Mouse (Mus musculus) erythroblast, adult 5-6 weeks (primary cell): Measurements from ENCODE around the gene A830005F24Rik. TPM values are rescaled to one million over a fixed set of nuclear protein-coding genes. Genes with fewer than 3 reads are reported as not detected.
"Not testable (repeated sequence)": the region's sequence is repeated elsewhere in the genome, so short reads cannot be mapped to it uniquely, and the experiment has no call there.

Experiments
- ATAC-seq: replicated peaks from 2 replicates; pipeline ENCODE4 v1.8.0; 2016; ENCODE audit warnings: moderate number of reproducible peaks, mild to moderate bottlenecking, moderate TSS enrichment, inconsistent platforms; ENCODE audit not compliant: poor library complexity, low FRiP score, severe bottlenecking
- total RNA-seq, 2 experiments: library from RNA; stranded (forward) in 1 of 2; stranded (reverse) in 1 of 2; fragments of 150-400 nt in 1 of 2; fragments of 200-764, 138-1000 nt in 1 of 2; gene quantifications; 2 replicates each; pipeline versions ENCODE4 v1.2.3 to v1.2.4; 2015 to 2017; ENCODE audit warnings: low replicate concordance in 2 of 2

A830005F24Rik gene
- total RNA-seq (2015; ENCODE audit: low replicate concordance) (1.9 TPM in 1 of 2 replicates, not detected in the other), total RNA-seq (2017; ENCODE audit: low replicate concordance) (not detected in 2 replicates)

- peak; percentile 85 for ATAC-seq
Observed at GRCm38 (mm10) chr13:48513003-48513929, at the start of gene A830005F24Rik, which contains the start of gene Zfp169. Gene A830005F24Rik (plus strand): TSS chr13:48513570. Gene Zfp169 (minus strand): TSS chr13:48513451.

- ATAC-seq: no peak
Observed at GRCm38 (mm10) chr13:48464170-48464569, 49.2 kb upstream of the A830005F24Rik start.

GRCm38 (mm10) chr13:48466186-48466585, 47.2 kb upstream of the A830005F24Rik start:
- ATAC-seq: no peak

GRCm38 (mm10) chr13:48468656-48469180, 44.7 kb upstream of the A830005F24Rik start:
- ATAC-seq: no peak

GRCm38 (mm10) chr13:48483606-48484005, 29.8 kb upstream of the A830005F24Rik start:
- ATAC-seq: no peak

- no peak for ATAC-seq
Observed at GRCm38 (mm10) chr13:48490396-48491182, 22.8 kb upstream of the A830005F24Rik start.

GRCm38 (mm10) chr13:48493183-48493582, 20.2 kb upstream of the A830005F24Rik start:
- no peak for ATAC-seq

GRCm38 (mm10) chr13:48497693-48498221, 15.6 kb upstream of the A830005F24Rik start:
- ATAC-seq: no peak; the same call in 1 of the 2 replicates

- no peak for ATAC-seq
Observed at GRCm38 (mm10) chr13:48498676-48499075, 14.7 kb upstream of the A830005F24Rik start.

GRCm38 (mm10) chr13:48502422-48502821, 10.9 kb upstream of the A830005F24Rik start:
- ATAC-seq: no peak

GRCm38 (mm10) chr13:48508661-48509060, 4.7 kb upstream of the A830005F24Rik start:
- ATAC-seq: no peak

- ATAC-seq: no peak
Observed at GRCm38 (mm10) chr13:48515861-48516260, 2.5 kb downstream of the A830005F24Rik start.

- ATAC-seq: not testable (repeated sequence)
Observed at GRCm38 (mm10) chr13:48519122-48519521, 5.8 kb downstream of the A830005F24Rik start.

GRCm38 (mm10) chr13:48525745-48526144, 12.4 kb downstream of the A830005F24Rik start:
- no peak for ATAC-seq

- ATAC-seq: peak; percentile 93
Observed at GRCm38 (mm10) chr13:48528123-48528871, 14.9 kb downstream of the A830005F24Rik start.

- no peak for ATAC-seq
Observed at GRCm38 (mm10) chr13:48529028-48529427, 15.7 kb downstream of the A830005F24Rik start.

- no peak for ATAC-seq
Observed at GRCm38 (mm10) chr13:48530685-48531084, 17.3 kb downstream of the A830005F24Rik start.

GRCm38 (mm10) chr13:48531448-48531847, 18.1 kb downstream of the A830005F24Rik start:
- ATAC-seq: no peak

- ATAC-seq: no peak
Observed at GRCm38 (mm10) chr13:48533441-48533840, 20.1 kb downstream of the A830005F24Rik start.
